Mouse (Mus musculus) hindbrain, embryonic 10.5 days (tissue): ENCODE measurements around the gene Ifnb1. TPM values are rescaled to one million over a fixed set of nuclear protein-coding genes. Genes with fewer than 3 reads are reported as not detected.
A peak's percentile ranks its signal among the peaks of the same experiment; 100 is the strongest.
"Not testable (repeated sequence)": the region's sequence is repeated elsewhere in the genome, so short reads cannot be mapped to it uniquely, and the experiment has no call there.

Source experiments
- DNase-seq: peaks from one replicate; pipeline ENCODE4 v3.0.0-alpha.2; 2017; ENCODE audit warnings: low spot score
- H3K27ac ChIP-seq: fragments of 300-500 bp; sonication (generic); 2 replicates; pipeline ENCODE4 v1.5.1; 2016; ENCODE audit warnings: mild to moderate bottlenecking, moderate library complexity
- H3K27me3 ChIP-seq: fragments of 300-500 bp; sonication (generic); 2 replicates; pipeline ENCODE4 v1.6.1; 2016; ENCODE audit warnings: mild to moderate bottlenecking; ENCODE audit not compliant: poor library complexity, insufficient read depth, severe bottlenecking
- H3K36me3 ChIP-seq: fragments of 300-500 bp; sonication (generic); 2 replicates; pipeline ENCODE4 v1.6.1; 2016; ENCODE audit warnings: mild to moderate bottlenecking, moderate library complexity
- H3K4me1 ChIP-seq: fragments of 300-500 bp; sonication (generic); replicated peaks from 2 replicates; pipeline ENCODE4 v1.6.1; 2016; ENCODE audit warnings: mild to moderate bottlenecking
- H3K4me3 ChIP-seq: fragments of 300-500 bp; sonication (generic); 2 replicates; pipeline ENCODE4 v1.5.1; 2016; ENCODE audit warnings: mild to moderate bottlenecking, moderate library complexity
- H3K9me3 ChIP-seq: fragments of 300-500 bp; sonication (generic); 2 replicates; pipeline ENCODE4 v1.6.1; 2016; ENCODE audit warnings: mild to moderate bottlenecking, moderate library complexity
- WGBS: fragments of 180-500 bp; shearing (Covaris S2); methylation state at CpG from one replicate; pipeline ENCODE4 v1.1.7; 2016; 5-methylcytosine and 5-hydroxymethylcytosine counted together
- polyA plus RNA-seq: library from polyadenylated mRNA; unstranded; fragments of >200 nt; fragmentation: Nextera tagmentation; extraction: Ambion mirVana; gene quantifications from 2 replicates; pipeline ENCODE4 v1.2.1, GENCODE M21; 2016

Gene Ifnb1
- polyA plus RNA-seq: not detected in 2 replicates

DNA sequence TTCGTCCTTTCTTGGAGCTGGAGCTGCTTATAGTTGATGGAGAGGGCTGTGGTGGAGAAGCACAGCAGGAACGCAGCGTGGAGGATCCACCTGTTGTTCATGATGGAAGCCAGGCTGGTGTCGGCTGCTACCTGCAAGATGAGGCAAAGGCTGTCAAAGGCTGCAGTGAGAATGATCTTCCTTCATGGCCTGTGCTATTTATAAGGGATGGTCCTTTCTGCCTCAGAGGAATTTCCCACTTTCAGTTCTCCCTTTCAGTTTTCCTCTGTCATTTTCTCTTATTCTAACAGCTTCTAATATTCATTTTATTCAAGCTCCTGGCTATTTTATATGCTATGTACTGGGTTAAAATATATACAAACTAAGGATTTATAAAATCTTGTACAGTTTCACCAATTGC, at the start of gene Ifnb1:
Gene Ifnb1, minus strand, starts transcription at position 101 of the 400 bp plus-strand sequence.
- 88% methylated on average over 4 of the region's 4 CpGs for WGBS
- Histone ChIP-seq H3K9me3 (no peaks in the 10 kb centered on the region), H3K4me3 (no peak within 1 kb of the TSS), H3K27me3 (no peaks in the 10 kb centered on the region), H3K4me1 (no peaks in the 10 kb centered on the region), H3K27ac (no peak within 1 kb of the TSS), H3K36me3 (no peaks in the 10 kb centered on the region)
- no peak for DNase-seq

DNA sequence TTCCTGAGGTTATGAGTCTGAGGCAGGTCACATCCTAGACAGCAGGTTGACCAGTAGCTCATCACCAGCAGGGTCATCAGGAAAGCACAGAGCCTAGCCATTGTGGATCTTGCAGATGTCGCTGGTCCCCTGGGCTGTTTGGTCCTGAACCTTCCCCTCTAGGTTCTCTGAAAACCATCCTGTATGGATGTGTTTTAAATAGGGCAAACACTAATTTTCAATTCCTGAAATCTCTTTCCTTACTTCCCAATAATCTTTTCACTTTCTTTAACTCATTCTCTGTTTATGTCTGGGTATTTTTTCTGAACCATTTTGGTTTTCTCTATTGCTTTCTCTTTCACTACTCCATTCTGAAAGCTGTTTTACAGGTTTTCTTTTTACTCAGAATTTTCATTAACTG, 49.1 kb upstream of the Ifnb1 start, which contains the start of gene Ifna14:
Gene Ifna14, minus strand, starts transcription at position 101 of the 400 bp plus-strand sequence.
- 82% methylated on average over 1 of the region's 1 CpGs for WGBS
- no peaks in the 10 kb centered on the region for H3K36me3 ChIP-seq
- H3K9me3 ChIP-seq: no peaks in the 10 kb centered on the region
- H3K27ac ChIP-seq: no peak within 1 kb of the TSS
- DNase-seq: no peak
- no peak within 1 kb of the TSS for H3K4me3 ChIP-seq
- H3K4me1 ChIP-seq: no peaks in the 10 kb centered on the region
- H3K27me3 ChIP-seq: no peaks in the 10 kb centered on the region

DNA sequence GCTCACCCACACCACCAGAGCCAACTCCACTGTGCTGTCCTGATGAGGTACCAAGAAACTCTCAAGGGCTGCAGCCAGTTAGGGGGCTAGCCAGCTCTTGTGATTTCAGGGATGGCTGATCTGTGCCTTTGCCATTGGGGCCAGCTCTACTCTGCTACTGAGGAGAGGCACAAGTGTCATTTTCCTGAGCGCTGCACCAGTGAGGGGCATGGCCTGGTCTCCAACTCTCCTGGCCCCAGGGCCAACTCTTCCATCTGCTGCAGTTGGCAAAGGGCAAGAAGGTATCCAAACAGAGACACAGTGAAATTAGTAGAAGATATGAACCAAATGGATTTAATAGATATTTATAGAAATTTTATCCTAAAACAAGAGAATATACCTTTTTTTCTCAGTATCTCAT, 39.2 kb upstream of the Ifnb1 start:
- H3K36me3 ChIP-seq: no peaks in the 10 kb centered on the region
- no peaks in the 10 kb centered on the region for H3K9me3 ChIP-seq
- no peak for DNase-seq
- no peak overlapping the region for H3K27ac ChIP-seq
- no peaks in the 10 kb centered on the region for H3K4me1 ChIP-seq
- H3K27me3 ChIP-seq: no peaks in the 10 kb centered on the region
- no peak overlapping the region for H3K4me3 ChIP-seq
- 96% methylated on average over 1 of the region's 1 CpGs for WGBS

DNA sequence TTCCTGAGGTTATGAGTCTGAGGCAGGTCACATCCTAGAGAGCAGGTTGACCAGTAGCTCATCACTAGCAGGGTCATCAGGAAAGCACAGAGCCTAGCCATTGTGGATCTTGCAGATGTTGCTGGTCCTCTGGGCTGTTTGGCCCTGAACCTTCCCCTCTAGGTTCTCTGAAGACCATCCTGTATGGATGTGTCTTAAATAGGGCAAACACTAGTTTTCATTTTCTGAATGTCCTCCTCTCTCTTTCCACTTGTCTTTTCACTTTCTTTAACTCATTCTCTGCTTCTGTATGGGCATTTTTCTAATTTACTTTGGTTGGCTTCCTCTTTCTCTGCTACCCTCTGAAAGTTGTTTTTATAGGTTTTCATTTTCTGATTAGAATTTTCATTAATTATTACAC, 35.6 kb upstream of the Ifnb1 start, which contains the start of gene Ifna15:
Gene Ifna15, minus strand, starts transcription at position 101 of the 400 bp plus-strand sequence.
- not testable (repeated sequence) for H3K4me1 ChIP-seq, DNase-seq, H3K27ac ChIP-seq, H3K9me3 ChIP-seq, H3K27me3 ChIP-seq, H3K4me3 ChIP-seq, H3K36me3 ChIP-seq

DNA sequence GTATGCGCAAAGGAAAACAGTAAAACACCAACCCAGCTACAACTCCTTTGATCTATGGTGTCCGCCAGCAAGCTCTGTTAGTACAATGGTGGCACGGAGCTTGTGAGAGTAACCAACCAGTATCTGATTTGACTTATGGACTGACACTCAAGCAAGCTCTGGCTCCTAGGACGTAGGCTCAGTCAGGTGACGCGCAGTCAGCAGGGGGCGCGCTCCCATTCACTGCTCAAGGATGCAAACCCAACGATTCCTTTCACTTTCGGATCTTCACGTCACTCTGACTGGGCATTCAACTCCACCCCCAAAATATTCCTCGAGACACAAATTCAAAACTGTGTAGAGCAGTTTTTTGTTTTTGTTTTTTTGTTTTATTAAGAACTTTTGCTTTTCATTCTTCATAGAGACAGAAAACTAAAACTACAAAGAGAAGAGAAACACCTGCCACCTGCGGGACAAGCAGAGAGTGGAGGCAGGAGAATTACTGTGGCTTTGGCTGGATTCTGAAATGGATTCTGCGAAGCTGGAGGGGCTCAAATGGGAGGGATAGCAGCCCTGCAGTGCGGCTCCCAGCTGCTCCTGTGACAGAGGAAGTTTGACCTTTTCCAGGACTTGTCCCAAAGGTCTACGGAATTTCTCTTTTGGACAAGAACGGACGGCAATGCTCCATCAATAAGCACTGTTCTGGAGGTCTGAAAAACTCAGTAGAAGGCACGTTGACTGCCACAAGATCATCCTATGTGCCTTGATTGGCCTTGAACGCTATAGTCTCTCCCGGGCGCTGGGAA, 27.8 kb upstream of the Ifnb1 start:
- H3K27me3 ChIP-seq: no peaks in the 10 kb centered on the region
- no peaks in the 10 kb centered on the region for H3K9me3 ChIP-seq
- H3K4me1 ChIP-seq: 0 out of 2 replicates have a peak, but pooled peaks cover 5% of the 10 kb centered on the region
- peak; percentile 72 for DNase-seq
- 35% methylated on average over 22 of the region's 22 CpGs for WGBS
- H3K4me3 ChIP-seq: peak overlapping the region; percentile 41
- H3K27ac ChIP-seq: no peak overlapping the region
- H3K36me3 ChIP-seq: no peaks in the 10 kb centered on the region

DNA sequence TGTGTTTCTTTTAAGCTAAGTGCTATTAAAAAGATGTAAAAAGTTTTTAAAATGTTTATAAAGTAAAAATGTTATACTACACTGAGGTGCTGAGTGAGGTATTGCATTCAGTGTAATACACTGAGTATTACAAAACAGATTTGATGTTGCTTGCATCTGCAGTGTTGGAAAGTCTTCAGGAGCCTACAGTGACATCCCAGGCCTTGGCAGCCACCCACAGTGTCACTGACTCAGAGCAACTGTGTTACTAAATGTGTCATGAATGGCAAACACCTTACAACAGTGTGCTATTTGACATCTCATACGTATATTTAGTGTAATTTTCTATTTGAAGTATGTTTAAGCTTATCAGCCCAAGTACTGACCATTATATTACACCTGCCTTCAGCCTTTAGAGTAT, 25.4 kb upstream of the Ifnb1 start:
- Histone ChIP-seq H3K36me3 (no peaks in the 10 kb centered on the region), H3K4me3 (no peak overlapping the region), H3K9me3 (no peaks in the 10 kb centered on the region), H3K4me1 (0 out of 2 replicates have a peak, but pooled peaks cover 5% of the 10 kb centered on the region), H3K27me3 (no peaks in the 10 kb centered on the region), H3K27ac (no peak overlapping the region)
- no peak for DNase-seq
- 79% methylated on average over 1 of the region's 1 CpGs for WGBS

DNA sequence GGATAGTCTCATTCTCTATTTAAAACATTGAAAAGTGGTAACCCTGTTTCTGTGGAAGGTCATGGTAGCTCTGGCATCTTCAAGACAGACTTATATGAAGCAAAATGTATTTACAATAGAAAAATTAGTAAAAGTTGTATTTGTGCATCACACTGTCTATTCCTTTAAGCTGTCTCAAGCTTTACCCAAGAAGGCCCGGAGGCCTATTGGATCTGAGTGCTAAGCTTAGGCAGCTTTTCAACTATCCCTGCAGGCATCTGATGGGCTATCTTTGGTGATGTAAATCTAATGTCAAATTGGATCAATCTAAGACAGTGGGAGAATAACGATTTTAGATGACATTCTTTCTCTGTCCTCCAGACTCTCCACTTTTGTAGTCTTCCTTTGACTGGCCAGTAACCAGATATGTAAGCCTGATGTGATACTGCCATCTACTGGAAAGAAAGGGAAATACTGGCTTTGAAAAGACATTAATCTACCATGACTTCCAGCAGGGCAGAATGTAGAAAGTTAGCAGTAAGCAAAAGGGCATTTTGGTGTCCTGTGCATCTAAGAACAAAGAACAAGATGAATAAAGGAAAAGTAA, 21.2 kb upstream of the Ifnb1 start:
- no peak for DNase-seq
- Histone ChIP-seq H3K27ac (no peak overlapping the region), H3K27me3 (no peaks in the 10 kb centered on the region), H3K9me3 (no peaks in the 10 kb centered on the region), H3K4me3 (no peak overlapping the region), H3K4me1 (no peaks in the 10 kb centered on the region), H3K36me3 (no peaks in the 10 kb centered on the region)
- WGBS: 50% methylated on average over 2 of the region's 2 CpGs

DNA sequence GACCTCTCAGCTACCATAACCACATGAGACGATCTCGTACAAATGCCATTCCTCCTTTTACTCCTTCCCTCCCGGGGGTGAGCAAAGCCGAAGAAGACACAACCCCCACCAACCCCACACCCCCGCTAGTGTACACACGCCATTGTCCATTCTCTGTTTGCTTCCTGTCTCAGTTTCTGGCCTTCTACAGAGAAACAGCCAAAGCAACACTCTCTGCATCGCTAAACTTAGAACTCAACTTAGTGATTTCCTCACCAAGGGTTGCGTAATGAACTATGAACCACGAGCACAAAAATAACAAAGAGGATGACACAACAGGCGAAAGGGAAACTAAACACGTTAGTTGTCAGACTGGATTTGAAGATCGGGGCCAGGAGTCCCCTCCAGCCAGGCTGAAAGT, 14.8 kb upstream of the Ifnb1 start:
- WGBS: 86% methylated on average over 12 of the region's 12 CpGs
- Histone ChIP-seq H3K36me3 (no peaks in the 10 kb centered on the region), H3K27me3 (no peaks in the 10 kb centered on the region), H3K27ac (no peak overlapping the region; the same call in 1 of the 2 replicates), H3K4me3 (no peak overlapping the region), H3K4me1 (no peaks in the 10 kb centered on the region), H3K9me3 (no peaks in the 10 kb centered on the region)
- no peak for DNase-seq

DNA sequence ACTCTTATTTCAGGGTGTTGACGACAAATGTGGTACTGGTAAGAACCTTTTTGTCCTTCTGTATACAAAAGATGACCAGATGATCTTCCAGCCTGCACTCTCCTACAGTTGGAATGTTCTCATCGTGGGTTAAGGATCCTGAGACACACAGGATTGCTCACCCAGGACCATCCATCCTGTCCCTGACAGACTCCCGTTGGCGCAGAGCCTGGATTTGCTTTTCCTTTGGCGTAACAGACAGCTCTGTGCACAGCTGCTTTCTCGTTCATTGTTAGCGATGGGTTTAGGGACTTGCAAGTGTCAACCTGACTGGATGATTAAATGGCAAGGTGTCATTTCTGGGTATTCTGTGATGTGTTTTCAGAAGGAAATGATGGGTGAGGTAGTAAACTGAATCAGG, 14.1 kb upstream of the Ifnb1 start:
- DNase-seq: no peak
- 84% methylated on average over 7 of the region's 7 CpGs for WGBS
- H3K27me3 ChIP-seq: no peaks in the 10 kb centered on the region

DNA sequence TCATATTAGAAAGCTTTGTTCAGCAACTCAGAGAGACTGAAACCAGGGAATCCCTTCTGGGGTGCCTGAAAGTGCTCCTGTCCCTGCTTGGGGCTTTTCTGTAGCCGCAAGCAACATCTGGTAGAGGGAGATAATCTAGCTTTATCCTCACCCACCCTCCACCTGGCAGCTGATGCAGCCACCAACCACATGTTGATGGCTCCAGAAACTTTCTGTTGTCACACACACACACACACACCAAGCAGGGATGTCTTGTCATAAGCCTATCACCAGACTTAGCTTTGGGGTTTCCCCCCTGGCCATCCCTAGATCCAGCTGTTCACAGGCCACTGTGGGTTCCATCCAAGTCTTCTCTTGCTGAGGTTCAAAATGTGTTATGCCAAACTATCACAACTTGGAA, 13.2 kb upstream of the Ifnb1 start:
- WGBS: 92% methylated on average over 1 of the region's 1 CpGs
- H3K27me3 ChIP-seq: no peaks in the 10 kb centered on the region
- DNase-seq: no peak
- no peak overlapping the region for H3K27ac ChIP-seq
- no peaks in the 10 kb centered on the region for H3K9me3 ChIP-seq
- H3K4me3 ChIP-seq: no peak overlapping the region
- no peaks in the 10 kb centered on the region for H3K36me3 ChIP-seq
- H3K4me1 ChIP-seq: no peaks in the 10 kb centered on the region

More for the DNA sequence above, 14.1 kb upstream of the Ifnb1 start:
- Histone ChIP-seq H3K9me3 (no peaks in the 10 kb centered on the region), H3K27ac (no peak overlapping the region), H3K4me3 (no peak overlapping the region), H3K4me1 (no peaks in the 10 kb centered on the region), H3K36me3 (no peaks in the 10 kb centered on the region)

DNA sequence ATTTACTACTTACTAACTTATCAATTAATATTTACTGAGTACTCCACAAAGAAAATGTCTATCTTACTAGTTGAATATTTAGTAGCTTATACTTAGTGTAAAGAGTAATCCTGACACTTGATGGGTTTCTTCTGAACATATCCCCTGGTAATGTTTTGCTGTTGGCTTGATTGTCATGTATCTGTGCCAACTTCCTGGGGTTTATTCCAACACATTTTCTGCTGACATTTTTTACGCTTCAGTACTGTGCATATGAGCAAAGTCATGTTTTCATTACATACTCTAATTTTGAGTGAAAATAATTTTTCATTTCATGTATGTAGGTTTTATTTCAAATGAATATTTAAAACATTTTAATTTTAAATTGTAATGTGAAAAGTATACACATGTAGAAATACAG, 12.3 kb upstream of the Ifnb1 start:
- 91% methylated on average over 1 of the region's 1 CpGs for WGBS
- no peaks in the 10 kb centered on the region for H3K9me3 ChIP-seq
- H3K4me1 ChIP-seq: no peaks in the 10 kb centered on the region
- H3K36me3 ChIP-seq: no peaks in the 10 kb centered on the region
- H3K27ac ChIP-seq: no peak overlapping the region
- H3K4me3 ChIP-seq: no peak overlapping the region
- no peaks in the 10 kb centered on the region for H3K27me3 ChIP-seq
- no peak for DNase-seq

DNA sequence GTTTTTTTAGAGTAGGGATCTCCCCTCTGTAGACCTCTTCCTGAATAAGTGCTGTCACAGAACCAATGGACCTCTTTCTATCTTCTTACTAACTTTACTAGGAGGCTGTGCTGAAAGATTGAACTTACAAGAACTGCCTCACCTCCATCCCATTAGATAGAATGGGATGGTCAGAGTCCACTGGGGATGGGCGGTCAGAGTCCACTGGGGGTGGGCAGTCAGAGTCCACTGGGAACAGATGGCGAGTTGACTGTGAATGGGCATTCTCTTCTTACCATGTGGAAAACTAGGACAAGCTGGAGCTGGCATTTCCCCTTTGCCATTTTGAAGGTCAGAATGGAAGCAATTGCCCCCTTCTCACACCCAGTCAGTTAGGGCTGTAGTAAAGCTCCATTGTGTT, 10.9 kb upstream of the Ifnb1 start:
- no peak for DNase-seq
- Histone ChIP-seq H3K36me3 (no peaks in the 10 kb centered on the region), H3K27me3 (no peaks in the 10 kb centered on the region), H3K9me3 (no peaks in the 10 kb centered on the region), H3K4me1 (no peaks in the 10 kb centered on the region), H3K27ac (no peak overlapping the region), H3K4me3 (no peak overlapping the region)
- 92% methylated on average over 2 of the region's 2 CpGs for WGBS

DNA sequence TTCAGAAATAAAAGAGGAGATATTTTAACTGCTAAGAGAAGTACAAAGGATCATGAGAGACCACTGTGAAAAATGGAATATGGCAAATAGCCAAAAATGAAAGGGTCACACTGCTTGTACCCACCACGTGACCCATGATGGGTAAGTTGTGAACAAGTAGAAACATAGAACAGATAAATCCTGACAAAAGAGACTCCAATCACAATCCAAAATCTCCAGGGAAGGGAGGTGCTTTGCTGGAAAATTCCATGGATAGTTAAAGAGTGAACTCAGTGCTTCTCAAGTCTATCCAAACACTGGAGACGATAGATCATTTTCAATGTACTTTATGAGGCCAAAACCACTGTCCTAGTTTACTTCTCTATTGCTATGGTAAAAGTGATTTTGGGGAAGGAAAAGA, 8.3 kb upstream of the Ifnb1 start:
- no peak overlapping the region for H3K4me3 ChIP-seq
- no peaks in the 10 kb centered on the region for H3K36me3 ChIP-seq
- 86% methylated on average over 2 of the region's 2 CpGs for WGBS
- H3K9me3 ChIP-seq: no peaks in the 10 kb centered on the region
- no peaks in the 10 kb centered on the region for H3K4me1 ChIP-seq
- H3K27ac ChIP-seq: no peak overlapping the region
- DNase-seq: no peak
- no peaks in the 10 kb centered on the region for H3K27me3 ChIP-seq
